Mouse (Mus musculus) E14TG2a.4 (cell line): ENCODE measurements around the gene Iqcb1.
A peak's percentile ranks its signal among the peaks of the same experiment; 100 is the strongest.
"Not testable (repeated sequence)": the region's sequence is repeated elsewhere in the genome, so short reads cannot be mapped to it uniquely, and the experiment has no call there.

ENCODE experiments used
- H3K27me3 ChIP-seq: 2 replicates; pipeline ENCODE4 v1.6.1; 2014; ENCODE audit warnings: low read length, control low read depth; ENCODE audit not compliant: insufficient read depth
- H3K36me3 ChIP-seq: 2 replicates; pipeline ENCODE4 v1.6.1; 2014; ENCODE audit warnings: low read length, control low read depth; ENCODE audit not compliant: insufficient read depth
- H3K4me1 ChIP-seq: replicated peaks from 2 replicates; pipeline ENCODE4 v1.6.1; 2014; ENCODE audit warnings: low read depth, low read length, control low read depth
- H3K4me3 ChIP-seq: replicated peaks from 2 replicates; pipeline ENCODE4 v1.5.1; 2014; ENCODE audit warnings: mild to moderate bottlenecking, low read length
- H3K9me3 ChIP-seq: 2 replicates; pipeline ENCODE4 v1.6.1; 2014; ENCODE audit warnings: low read length, control low read depth
- CTCF ChIP-seq: conservative IDR thresholded peaks from 2 replicates; pipeline ENCODE4 v1.5.1; 2014; ENCODE audit warnings: low read length
- NANOG ChIP-seq: IDR thresholded peaks from 2 replicates; pipeline ENCODE4 v1.6.1; 2014; ENCODE audit warnings: borderline replicate concordance, low read length, mixed read lengths
- POU5F1 ChIP-seq: IDR thresholded peaks from 2 replicates; pipeline ENCODE4 v1.6.1; 2014; ENCODE audit warnings: low read length, borderline replicate concordance

Iqcb1 gene

GRCm38 (mm10) chr16:36808616-36809015 is 19.6 kb upstream of the Iqcb1 start:
- Histone ChIP-seq H3K4me3 (no peak overlapping the region), H3K36me3 (no peaks in the 10 kb centered on the region), H3K9me3 (no peaks in the 10 kb centered on the region), H3K27me3 (no peaks in the 10 kb centered on the region), H3K4me1 (no peaks in the 10 kb centered on the region)
- no peak for TF ChIP-seq NANOG
- TF ChIP-seq CTCF = no peak

- Histone ChIP-seq H3K4me3 (no peak overlapping the region), H3K36me3 (no peaks in the 10 kb centered on the region), H3K4me1 (peaks cover 7% of the 10 kb centered on the region; the same call in 1 of the 2 replicates), H3K9me3 (no peaks in the 10 kb centered on the region), H3K27me3 (no peaks in the 10 kb centered on the region)
- TF ChIP-seq POU5F1 = no peak
- TF ChIP-seq NANOG = no peak
- TF ChIP-seq CTCF = no peak
Measured at GRCm38 (mm10) chr16:36813680-36814079, 14.5 kb upstream of the Iqcb1 start.

DNA sequence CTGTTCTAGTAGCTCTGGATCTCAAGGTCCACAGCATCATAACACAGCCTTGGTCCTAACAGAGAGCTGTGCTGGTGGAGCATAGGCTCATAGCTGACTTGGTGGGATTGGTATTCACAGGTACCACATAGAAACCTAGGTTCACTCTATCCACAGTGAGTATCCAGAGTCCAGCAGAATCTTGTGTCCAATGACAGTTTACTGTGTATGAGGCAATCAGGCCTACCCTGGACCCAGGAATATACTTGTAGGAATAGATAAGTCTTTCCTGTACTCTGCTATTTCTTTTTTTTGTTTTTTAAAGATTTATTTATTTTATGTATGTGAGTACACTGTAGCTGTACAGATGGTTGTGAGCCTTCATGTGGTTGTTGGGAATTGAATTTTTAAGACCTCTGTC is 11.3 kb upstream of the Iqcb1 start:
- Histone ChIP-seq H3K27me3 (no peaks in the 10 kb centered on the region), H3K4me1 (peaks cover 25% of the 10 kb centered on the region), H3K4me3 (no peak overlapping the region), H3K9me3 (no peaks in the 10 kb centered on the region), H3K36me3 (no peaks in the 10 kb centered on the region)
- no peak for TF ChIP-seq CTCF
- no peak for TF ChIP-seq POU5F1
- TF ChIP-seq NANOG = no peak

DNA sequence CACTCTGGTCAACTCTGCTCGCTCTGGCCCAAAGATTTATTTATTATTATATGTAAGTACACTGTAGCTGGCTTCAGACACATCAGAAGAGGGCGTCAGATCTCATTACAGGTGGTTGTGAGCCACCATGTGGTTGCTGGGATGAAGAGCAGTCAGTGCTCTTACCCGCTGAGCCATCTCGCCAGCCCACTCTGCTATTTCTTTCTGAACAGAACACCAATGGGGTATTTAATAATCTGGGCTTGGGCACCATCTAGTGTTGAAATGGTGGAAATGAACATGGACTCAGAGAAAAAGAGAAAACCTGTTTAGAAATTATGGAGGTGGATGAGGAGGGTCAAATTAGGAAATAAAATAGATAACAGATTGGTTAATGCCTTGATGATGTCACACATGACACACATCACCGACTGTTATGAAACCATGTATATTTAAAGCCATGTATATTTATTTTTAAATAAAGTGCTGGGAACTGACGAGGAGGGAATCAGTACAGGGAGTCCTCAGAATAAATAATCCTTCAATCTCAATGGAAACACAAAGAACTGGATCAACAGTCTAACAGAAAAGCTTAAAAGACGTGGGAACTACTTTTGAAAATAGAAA is 10.8 kb upstream of the Iqcb1 start:
- Histone ChIP-seq H3K36me3 (no peaks in the 10 kb centered on the region), H3K4me3 (no peak overlapping the region), H3K9me3 (no peaks in the 10 kb centered on the region), H3K27me3 (no peaks in the 10 kb centered on the region), H3K4me1 (peaks cover 27% of the 10 kb centered on the region)
- TF ChIP-seq CTCF = peak; percentile 70
- no peak for TF ChIP-seq POU5F1

- Histone ChIP-seq H3K4me3 (no peak overlapping the region), H3K4me1 (peaks cover 27% of the 10 kb centered on the region), H3K27me3 (no peaks in the 10 kb centered on the region), H3K9me3 (no peaks in the 10 kb centered on the region), H3K36me3 (no peaks in the 10 kb centered on the region)
- TF ChIP-seq NANOG (no peak), POU5F1 (no peak), CTCF (no peak)
Measured at GRCm38 (mm10) chr16:36820016-36820415, 8.2 kb upstream of the Iqcb1 start.

DNA sequence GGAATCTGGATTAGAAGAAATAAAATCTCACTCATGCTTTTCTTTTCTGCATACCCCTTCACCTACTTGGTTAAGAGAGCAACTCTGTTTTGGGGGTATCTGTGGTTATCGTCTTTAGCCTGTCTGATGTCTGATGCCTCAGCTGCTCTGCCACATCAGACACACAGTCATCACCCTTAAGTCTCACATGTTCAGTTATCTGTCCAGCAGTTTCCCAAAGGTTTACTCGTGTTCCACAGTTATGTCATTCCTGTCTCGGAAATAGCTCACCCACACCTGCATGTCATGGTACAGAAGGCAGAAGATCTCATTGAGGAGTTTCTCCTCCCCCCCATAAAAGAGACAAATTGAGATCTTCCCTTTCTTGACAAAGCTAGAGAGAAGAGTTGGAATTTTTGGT is 7.4 kb upstream of the Iqcb1 start:
- no peak overlapping the region for H3K4me3 ChIP-seq
- TF ChIP-seq NANOG = no peak
- TF ChIP-seq POU5F1 = no peak
- no peak for TF ChIP-seq CTCF

DNA sequence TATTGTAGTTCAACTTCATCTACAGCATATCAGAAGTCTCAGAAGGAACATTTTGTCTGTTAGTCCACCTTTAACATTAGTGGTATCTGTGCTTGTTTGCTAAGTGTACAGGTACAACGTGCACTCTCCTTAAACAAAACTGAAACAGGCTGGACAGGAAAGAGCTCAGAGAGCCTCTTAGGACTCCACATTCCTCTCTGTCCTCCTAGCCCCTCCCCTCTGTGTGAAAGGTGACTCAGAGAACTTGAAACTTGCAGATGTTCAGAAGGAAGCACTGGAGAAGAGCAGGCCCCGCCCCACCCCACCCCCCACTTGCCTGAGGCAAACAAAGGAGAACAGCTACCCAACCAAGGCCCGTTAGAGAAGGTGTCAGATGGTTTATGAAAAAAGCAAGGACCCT is 6.7 kb upstream of the Iqcb1 start:
- Histone ChIP-seq H3K27me3 (peaks cover 2% of the 10 kb centered on the region), H3K4me3 (no peak overlapping the region), H3K4me1 (peaks cover 20% of the 10 kb centered on the region), H3K9me3 (no peaks in the 10 kb centered on the region), H3K36me3 (no peaks in the 10 kb centered on the region)
- TF ChIP-seq POU5F1 = no peak

More for the DNA sequence above, 7.4 kb upstream of the Iqcb1 start:
- peaks cover 22% of the 10 kb centered on the region for H3K4me1 ChIP-seq
- no peaks in the 10 kb centered on the region for H3K9me3 ChIP-seq
- H3K36me3 ChIP-seq = no peaks in the 10 kb centered on the region
- H3K27me3 ChIP-seq = no peaks in the 10 kb centered on the region

- Histone ChIP-seq H3K27me3 (peaks cover 10% of the 10 kb centered on the region), H3K4me1 (peaks cover 9% of the 10 kb centered on the region), H3K36me3 (no peaks in the 10 kb centered on the region; the same call in 1 of the 2 replicates), H3K4me3 (peak overlapping the region; percentile 91), H3K9me3 (no peaks in the 10 kb centered on the region)
- TF ChIP-seq CTCF = no peak
Measured at GRCm38 (mm10) chr16:36827611-36828053, 553 bp upstream of the Iqcb1 start.

GRCm38 (mm10) chr16:36828820-36829219 is 635 bp downstream of the Iqcb1 start:
- H3K27me3 ChIP-seq = peaks cover 10% of the 10 kb centered on the region
- no peak for TF ChIP-seq CTCF
- no peak for TF ChIP-seq POU5F1
- no peak for TF ChIP-seq NANOG
- H3K9me3 ChIP-seq = no peaks in the 10 kb centered on the region
- H3K36me3 ChIP-seq = no peaks in the 10 kb centered on the region; the same call in 1 of the 2 replicates
- H3K4me3 ChIP-seq = peak overlapping the region; percentile 91
- peaks cover 9% of the 10 kb centered on the region for H3K4me1 ChIP-seq

- not testable (repeated sequence) for H3K4me3 ChIP-seq, H3K27me3 ChIP-seq, H3K9me3 ChIP-seq, H3K36me3 ChIP-seq, H3K4me1 ChIP-seq
Measured at GRCm38 (mm10) chr16:36846894-36847293, 18.7 kb downstream of the Iqcb1 start.
